Mouse (Mus musculus) intestine, embryonic 16.5 days (tissue): ENCODE results near the gene Uhrf1bp1l. TPM values are rescaled to one million over a fixed set of nuclear protein-coding genes. Genes with fewer than 3 reads are reported as not detected.

Source experiments
- ATAC-seq: fragments of 200-750 bp; cut with Nextera tagmentation; 2 replicates; pipeline ENCODE4 v1.8.0; 2017; ENCODE audit warnings: moderate TSS enrichment, moderate library complexity
- H3K27ac ChIP-seq: fragments of 300-500 bp; sonication (generic); 2 replicates; pipeline ENCODE4 v1.5.1; 2014; ENCODE audit warnings: mild to moderate bottlenecking, low read length
- H3K27me3 ChIP-seq: fragments of 300-500 bp; sonication (generic); replicated peaks from 2 replicates; pipeline ENCODE4 v1.6.1; 2014; ENCODE audit warnings: low read length, control low read depth, mixed read lengths; ENCODE audit not compliant: control insufficient read depth, insufficient read depth
- H3K36me3 ChIP-seq: fragments of 300-500 bp; sonication (generic); 2 replicates; pipeline ENCODE4 v1.6.1; 2014; ENCODE audit warnings: low read length, control low read depth; ENCODE audit not compliant: control insufficient read depth, insufficient read depth
- H3K4me1 ChIP-seq: fragments of 300-500 bp; sonication (generic); 2 replicates; pipeline ENCODE4 v1.6.1; 2014; ENCODE audit warnings: low read length, control low read depth, mixed read lengths; ENCODE audit not compliant: control insufficient read depth, insufficient read depth
- H3K4me2 ChIP-seq: fragments of 300-500 bp; sonication (generic); 2 replicates; pipeline ENCODE4 v1.6.1; 2014; ENCODE audit warnings: low read depth, low read length, control low read depth
- H3K4me3 ChIP-seq: fragments of 300-500 bp; sonication (generic); 2 replicates; pipeline ENCODE4 v1.5.1; 2014; ENCODE audit warnings: mild to moderate bottlenecking, low read length
- H3K9ac ChIP-seq: fragments of 300-500 bp; sonication (generic); 2 replicates; pipeline ENCODE4 v1.6.1; 2014; ENCODE audit warnings: low read depth, low read length
- H3K9me3 ChIP-seq: fragments of 300-500 bp; sonication (generic); 2 replicates; pipeline ENCODE4 v1.6.1; 2016; ENCODE audit warnings: low read length, control low read depth; ENCODE audit not compliant: control insufficient read depth
- WGBS: fragments of 180-500 bp; shearing (Covaris S2); extraction: QIAGEN DNeasy Blood & Tissue Kit; methylation state at CpG from one replicate; pipeline ENCODE4 v1.1.7; 2014; 5-methylcytosine and 5-hydroxymethylcytosine counted together
- polyA plus RNA-seq: library from polyadenylated mRNA; unstranded; fragments of >200 nt; fragmentation: Nextera tagmentation; extraction: Ambion mirVana; gene quantifications from 2 replicates; pipeline ENCODE4 v1.2.1, GENCODE M21; 2015

Gene Uhrf1bp1l
- polyA plus RNA-seq, 1 experiment from 2014 or later: 19.4 TPM

DNA sequence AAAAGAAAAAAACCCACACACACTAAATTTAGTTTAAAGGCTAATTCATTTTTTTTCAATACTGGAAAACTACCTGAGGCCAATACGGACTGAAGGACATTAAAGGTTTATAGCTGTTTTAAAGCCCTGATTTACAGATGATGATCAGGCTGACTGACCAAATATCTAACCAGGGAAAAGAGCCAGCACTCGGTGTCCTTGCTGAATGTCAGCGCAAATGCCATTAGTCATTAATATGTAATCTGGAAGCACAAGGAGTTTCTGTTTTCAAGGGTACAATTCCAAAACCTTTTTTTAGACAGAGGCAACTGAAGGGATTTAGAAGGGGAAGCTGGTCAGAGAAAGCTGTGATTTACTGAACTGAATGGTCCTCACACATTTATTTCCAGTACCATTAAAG is 24.0 kb upstream of the Uhrf1bp1l start:
- ATAC-seq: no peak
- Histone ChIP-seq H3K9me3 (no peaks in the 10 kb centered on the region), H3K4me2 (no peak overlapping the region), H3K27me3 (no peaks in the 10 kb centered on the region), H3K27ac (no peak overlapping the region), H3K4me1 (no peaks in the 10 kb centered on the region), H3K4me3 (no peak overlapping the region), H3K9ac (no peak overlapping the region), H3K36me3 (peaks cover 9% of the 10 kb centered on the region)
- 86% methylated on average over 3 of the region's 3 CpGs for WGBS

DNA sequence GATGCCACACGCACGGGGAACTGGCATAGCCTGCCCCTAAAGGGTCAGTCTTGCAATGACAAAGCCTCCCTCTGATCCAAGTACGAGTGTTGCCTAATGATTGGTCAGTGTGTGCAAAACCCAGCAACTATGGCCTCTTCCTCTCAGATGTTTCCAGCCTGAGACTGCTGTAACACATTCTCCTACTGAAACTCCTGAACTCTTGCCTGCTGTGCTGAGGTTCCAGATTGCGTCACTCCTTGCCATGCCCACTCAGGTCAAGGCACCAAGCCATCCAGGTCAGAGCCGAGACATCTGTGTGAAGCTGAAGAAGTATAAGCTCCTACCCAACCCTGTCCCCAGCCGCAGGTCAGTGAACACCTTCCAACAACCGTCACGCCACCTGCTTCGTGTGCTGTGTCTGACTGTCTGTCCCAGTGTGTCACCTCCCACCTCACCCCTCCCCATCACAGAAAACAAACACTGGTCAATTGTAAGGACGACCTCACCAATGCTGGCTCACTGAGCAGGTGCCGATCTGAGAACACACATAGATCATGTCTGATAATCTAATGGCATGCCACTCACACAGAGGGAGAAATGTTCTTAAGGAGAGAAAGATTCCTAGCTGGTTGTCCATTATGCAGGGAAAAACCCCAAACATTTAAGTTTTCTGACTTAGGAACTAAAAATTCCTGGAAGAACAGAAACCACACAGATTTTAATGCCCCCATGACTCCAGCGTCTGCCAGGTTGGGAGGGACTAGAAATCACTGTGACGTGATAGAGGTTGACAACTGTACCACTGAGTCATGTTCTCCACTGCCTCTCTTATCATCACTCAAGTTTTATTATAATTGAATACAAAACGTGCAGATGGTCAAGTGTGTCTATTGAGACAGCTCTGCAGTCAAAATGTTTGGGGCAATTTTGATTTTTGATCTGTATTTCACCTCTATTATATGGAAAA is 22.3 kb upstream of the Uhrf1bp1l start:
- no peak overlapping the region for H3K27ac ChIP-seq
- no peak overlapping the region for H3K4me3 ChIP-seq
- no peaks in the 10 kb centered on the region for H3K9me3 ChIP-seq
- H3K4me2 ChIP-seq: no peak overlapping the region
- no peaks in the 10 kb centered on the region for H3K4me1 ChIP-seq
- H3K27me3 ChIP-seq: no peaks in the 10 kb centered on the region
- WGBS: 90% methylated on average over 14 of the region's 14 CpGs
- ATAC-seq: no peak
- no peak overlapping the region for H3K9ac ChIP-seq
- H3K36me3 ChIP-seq: peaks cover 9% of the 10 kb centered on the region

DNA sequence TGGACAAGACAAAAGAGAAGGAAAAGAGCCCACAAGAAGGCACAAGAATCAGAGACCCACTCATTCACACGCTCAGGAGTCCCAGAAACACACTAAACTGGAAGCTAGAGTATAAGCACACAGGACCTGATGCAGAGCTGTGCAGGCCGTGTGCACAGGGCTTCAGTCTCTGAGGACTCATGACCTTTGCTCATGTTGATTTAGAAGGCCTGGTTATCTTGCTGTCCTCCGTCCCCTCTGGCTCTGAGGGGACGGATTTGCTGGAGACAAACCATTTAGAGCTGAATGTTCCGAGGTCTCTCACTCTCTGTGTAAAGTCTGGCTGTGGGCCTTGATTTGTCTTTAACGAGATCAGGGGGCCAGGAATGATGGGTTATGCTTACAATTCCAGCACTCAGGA is 14.4 kb upstream of the Uhrf1bp1l start:
- H3K27me3 ChIP-seq: no peaks in the 10 kb centered on the region
- H3K36me3 ChIP-seq: peaks cover under 1% of the 10 kb centered on the region; the same call in 1 of the 2 replicates
- H3K4me3 ChIP-seq: no peak overlapping the region
- no peaks in the 10 kb centered on the region for H3K9me3 ChIP-seq
- no peak overlapping the region for H3K9ac ChIP-seq
- H3K4me1 ChIP-seq: peaks cover 11% of the 10 kb centered on the region
- H3K4me2 ChIP-seq: no peak overlapping the region
- H3K27ac ChIP-seq: no peak overlapping the region
- WGBS: 75% methylated on average over 6 of the region's 6 CpGs
- ATAC-seq: no peak

DNA sequence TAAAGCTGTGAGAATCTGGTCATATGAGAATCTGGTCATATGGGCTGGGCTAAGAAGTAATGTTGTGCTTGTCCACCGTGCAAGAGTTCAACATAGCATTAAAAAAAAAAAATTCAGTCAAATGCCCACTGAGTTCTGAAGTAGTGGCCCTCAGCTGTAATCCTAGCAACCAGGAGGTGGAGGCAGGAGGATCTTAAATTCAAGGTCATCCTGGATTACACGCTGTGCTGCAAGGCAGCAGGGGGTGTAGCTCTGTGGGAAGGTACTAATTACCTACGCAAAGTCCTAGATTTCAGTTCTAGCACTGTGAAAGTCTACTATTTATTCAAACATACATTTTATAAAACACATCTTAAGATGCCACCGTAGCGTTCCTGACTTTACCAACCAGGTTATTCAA is 13.4 kb upstream of the Uhrf1bp1l start:
- peak overlapping the region; percentile 70 for H3K9ac ChIP-seq
- H3K4me3 ChIP-seq: peak overlapping the region; percentile 76
- no peaks in the 10 kb centered on the region for H3K27me3 ChIP-seq
- 12% methylated on average over 5 of the region's 5 CpGs for WGBS
- no peak for ATAC-seq
- H3K9me3 ChIP-seq: no peaks in the 10 kb centered on the region
- no peaks in the 10 kb centered on the region for H3K36me3 ChIP-seq
- peak overlapping the region; percentile 68 for H3K4me2 ChIP-seq
- H3K4me1 ChIP-seq: peaks cover 11% of the 10 kb centered on the region
- no peak overlapping the region for H3K27ac ChIP-seq

DNA sequence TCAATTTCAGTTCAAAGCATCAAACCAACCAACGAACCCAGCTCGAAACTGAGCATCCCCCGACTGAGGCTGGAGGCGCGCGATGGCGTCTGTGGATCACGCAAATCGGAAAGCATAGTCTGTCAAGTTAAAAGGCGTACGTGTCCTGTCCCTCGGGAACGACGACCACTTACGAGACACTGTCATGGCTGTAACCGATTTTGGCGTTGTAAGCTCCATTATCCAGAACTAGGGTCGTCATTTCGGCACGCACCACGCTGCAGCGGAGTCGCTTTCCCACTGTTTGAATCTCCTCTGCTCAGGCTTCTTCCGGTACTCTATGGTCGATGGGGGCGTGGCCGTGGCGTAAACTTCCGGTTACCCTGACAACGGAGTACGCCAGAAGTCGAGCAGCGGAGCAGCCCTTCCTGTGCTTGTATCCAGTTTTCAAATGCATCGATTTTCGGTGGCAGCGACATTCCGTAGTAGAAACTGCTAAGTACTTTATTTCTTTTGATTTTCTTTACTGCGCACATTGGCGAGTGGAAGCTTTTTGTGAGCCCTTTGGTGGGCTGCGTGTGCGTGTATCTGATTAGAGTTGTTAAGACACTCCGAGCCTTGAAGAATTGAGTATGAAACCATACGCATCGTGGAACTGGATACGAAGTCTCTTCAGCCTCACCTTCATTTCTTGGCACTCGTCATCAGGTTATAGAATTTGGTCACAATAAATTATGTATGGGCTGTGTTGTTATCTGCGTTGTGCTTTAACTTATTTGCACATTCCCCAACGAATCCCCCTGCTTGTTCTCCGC is 12.6 kb upstream of the Uhrf1bp1l start, which contains the start of gene Actr6:
Gene Actr6, minus strand, starts transcription at position 295 of the 794 bp plus-strand sequence.
- peak within 1 kb of the TSS; percentile 76 for H3K4me3 ChIP-seq
- peak within 1 kb of the TSS; percentile 78 for H3K4me2 ChIP-seq
- no peaks in the 10 kb centered on the region for H3K27me3 ChIP-seq
- peak within 1 kb of the TSS; percentile 70 for H3K9ac ChIP-seq
- no peaks in the 10 kb centered on the region for H3K36me3 ChIP-seq
- H3K9me3 ChIP-seq: no peaks in the 10 kb centered on the region
- peak; percentile 99 for ATAC-seq
- H3K27ac ChIP-seq: peak within 1 kb of the TSS; percentile 54; the same call in 1 of the 2 replicates
- under 1% methylated on average over 49 of the region's 49 CpGs for WGBS
- H3K4me1 ChIP-seq: peaks cover 11% of the 10 kb centered on the region

DNA sequence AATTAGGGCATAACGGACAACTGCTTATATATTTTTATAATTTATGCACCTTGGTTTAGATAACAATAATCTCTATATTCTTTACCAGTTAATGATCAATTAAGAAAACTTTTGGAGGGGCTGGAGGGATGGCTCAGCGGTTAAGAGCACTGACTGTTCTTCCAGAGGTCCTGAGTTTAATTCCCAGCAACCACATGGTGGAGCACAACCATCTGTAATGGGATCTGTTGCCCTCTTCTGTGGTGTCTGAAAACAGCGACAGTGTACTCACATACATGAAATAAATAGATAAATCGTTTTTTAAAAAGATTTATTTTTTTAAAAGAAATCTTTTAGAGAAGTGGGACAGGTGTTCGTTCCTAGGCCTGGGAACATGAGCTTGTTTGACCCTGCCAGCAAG is 7.7 kb upstream of the Uhrf1bp1l start:
- H3K4me3 ChIP-seq: no peak overlapping the region
- no peak overlapping the region for H3K4me2 ChIP-seq
- H3K27ac ChIP-seq: no peak overlapping the region
- H3K36me3 ChIP-seq: no peaks in the 10 kb centered on the region
- H3K27me3 ChIP-seq: no peaks in the 10 kb centered on the region
- ATAC-seq: no peak
- WGBS: 38% methylated on average over 5 of the region's 5 CpGs
- no peak overlapping the region for H3K9ac ChIP-seq
- peaks cover 4% of the 10 kb centered on the region for H3K4me1 ChIP-seq
- no peaks in the 10 kb centered on the region for H3K9me3 ChIP-seq

DNA sequence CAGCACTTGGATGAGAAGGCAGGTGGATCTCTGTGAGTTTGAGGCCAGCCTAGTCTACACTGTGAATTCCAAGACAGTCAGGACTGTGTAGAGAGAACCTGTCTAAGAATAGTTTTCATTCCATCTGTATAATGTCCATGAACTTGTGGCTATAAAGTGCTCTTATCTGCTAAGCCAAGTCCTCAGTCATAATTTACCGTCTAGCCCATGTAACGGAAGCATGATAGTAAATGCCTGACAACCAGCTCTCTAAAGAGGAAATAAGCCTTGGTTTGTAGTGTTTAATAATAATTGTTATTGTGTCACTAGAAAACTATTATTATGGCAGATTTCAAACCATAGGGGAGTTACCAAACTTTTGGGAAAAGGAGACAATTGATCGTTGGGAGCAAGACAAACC is 6.9 kb upstream of the Uhrf1bp1l start:
- Histone ChIP-seq H3K9ac (no peak overlapping the region), H3K36me3 (no peaks in the 10 kb centered on the region), H3K27me3 (no peaks in the 10 kb centered on the region), H3K9me3 (no peaks in the 10 kb centered on the region), H3K4me2 (no peak overlapping the region), H3K4me3 (no peak overlapping the region), H3K27ac (no peak overlapping the region), H3K4me1 (peaks cover under 1% of the 10 kb centered on the region; the same call in 1 of the 2 replicates)
- ATAC-seq: no peak
- 72% methylated on average over 3 of the region's 3 CpGs for WGBS

DNA sequence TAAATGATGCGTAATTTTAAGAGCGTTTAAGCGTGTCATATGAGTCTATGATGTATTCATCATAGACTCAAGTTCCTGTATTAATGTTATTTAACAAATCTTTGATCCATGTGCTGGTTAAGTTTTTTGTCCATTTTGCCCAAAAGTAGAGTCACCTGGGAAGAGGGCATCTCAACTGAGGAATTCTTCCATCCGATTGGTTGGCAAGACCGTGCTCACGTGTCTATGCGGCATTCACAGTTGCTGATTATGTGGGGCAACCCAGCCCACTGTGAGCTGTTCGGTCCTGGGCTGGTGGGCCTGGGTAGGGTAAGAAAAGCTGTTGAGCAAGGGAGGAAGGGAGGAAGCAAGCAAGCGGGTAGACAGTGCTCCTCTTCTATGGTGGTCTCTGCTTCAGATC is 6.4 kb upstream of the Uhrf1bp1l start:
- no peak for ATAC-seq
- H3K9ac ChIP-seq: no peak overlapping the region
- no peak overlapping the region for H3K27ac ChIP-seq
- H3K36me3 ChIP-seq: no peaks in the 10 kb centered on the region
- 88% methylated on average over 9 of the region's 9 CpGs for WGBS
- no peak overlapping the region for H3K4me2 ChIP-seq
- no peaks in the 10 kb centered on the region for H3K27me3 ChIP-seq
- H3K9me3 ChIP-seq: no peaks in the 10 kb centered on the region
- H3K4me1 ChIP-seq: no peaks in the 10 kb centered on the region
- no peak overlapping the region for H3K4me3 ChIP-seq

DNA sequence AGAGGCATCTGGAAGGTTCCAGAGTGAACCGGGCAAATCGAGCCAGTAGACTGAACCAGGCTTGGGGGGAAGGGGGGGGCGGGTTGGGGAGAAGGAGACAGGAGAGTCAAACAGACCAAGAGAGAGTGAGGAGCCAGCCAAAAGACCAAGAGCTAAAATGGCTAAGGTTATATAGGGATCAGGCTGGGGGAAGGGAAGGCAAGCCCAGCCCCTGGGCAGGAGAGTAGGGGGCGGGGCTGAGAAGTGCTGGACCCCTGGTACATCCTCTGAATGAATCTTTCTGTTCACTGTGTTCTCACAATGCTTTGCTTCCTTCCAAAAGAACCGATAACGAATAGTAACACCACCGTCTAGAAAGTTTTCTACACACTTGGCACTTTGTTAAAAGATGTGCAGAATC is 5.1 kb upstream of the Uhrf1bp1l start:
- Histone ChIP-seq H3K9ac (no peak overlapping the region), H3K9me3 (no peaks in the 10 kb centered on the region), H3K4me2 (no peak overlapping the region), H3K27ac (no peak overlapping the region), H3K36me3 (no peaks in the 10 kb centered on the region), H3K27me3 (no peaks in the 10 kb centered on the region), H3K4me1 (no peaks in the 10 kb centered on the region), H3K4me3 (no peak overlapping the region)
- 61% methylated on average over 6 of the region's 7 CpGs for WGBS
- ATAC-seq: no peak
